Mouse (Mus musculus) kidney, adult 2 months (tissue): ENCODE data around the gene Maml2.

Source experiments
- CTCF ChIP-seq: fragments of 200-500 bp; conservative IDR thresholded peaks from 2 replicates; pipeline ENCODE4 v1.5.1; 2011; ENCODE audit warnings: low read depth, mild to moderate bottlenecking, control low read depth, low read length, moderate library complexity, mixed read lengths; ENCODE audit not compliant: insufficient read depth, insufficient read length
- POLR2A ChIP-seq: fragments of 200-500 bp; IDR thresholded peaks from one replicate; pipeline ENCODE4 v1.6.1; 2011; ENCODE audit warnings: low read depth, low read length, control low read depth

- TF ChIP-seq POLR2A, result no peak
- TF ChIP-seq CTCF, result no peak
Observed at GRCm38 (mm10) chr9:13690321-13690720, 392.6 kb downstream of the Maml2 start.
